Mouse (Mus musculus): Measurements from ENCODE around the gene Selenoh.

Gene Selenoh

GRCm38 (mm10) chr2:84669828-84670568 is 572 bp downstream of the Selenoh start:
- DNase-seq: peak in 1 of 2 experiments; percentile 76

GRCm38 (mm10) chr2:84666081-84666480 is 4.5 kb downstream of the Selenoh start:
- DNase-seq: peak in 1 of 2 experiments; percentile 44

- peak; percentile 58 to 70 for DNase-seq
Observed at GRCm38 (mm10) chr2:84662866-84663265, 7.7 kb downstream of the Selenoh start.

- DNase-seq: peak in 1 of 2 experiments; percentile 44
Observed at GRCm38 (mm10) chr2:84660253-84660652, 10.3 kb downstream of the Selenoh start.

- no peak for DNase-seq
Observed at GRCm38 (mm10) chr2:84658806-84659205, 11.8 kb downstream of the Selenoh start, which contains the start of gene Btbd18. Gene Btbd18, plus strand, starts transcription at chr2:84659079.

- no peak for DNase-seq
Observed at GRCm38 (mm10) chr2:84655864-84656263, 14.7 kb downstream of the Selenoh start.

- no peak for DNase-seq
Observed at GRCm38 (mm10) chr2:84653354-84653753, 17.2 kb downstream of the Selenoh start.

GRCm38 (mm10) chr2:84650464-84651195 is 19.9 kb downstream of the Selenoh start, which contains the start of gene Ctnnd1:
Gene Ctnnd1, minus strand, starts transcription at chr2:84650765.
- DNase-seq: peak; percentile 82 to 89

- DNase-seq: peak; percentile 34 to 52
Observed at GRCm38 (mm10) chr2:84649674-84650073, 20.9 kb downstream of the Selenoh start.

- DNase-seq: peak in 1 of 2 experiments; percentile 22
Observed at GRCm38 (mm10) chr2:84648369-84648768, 22.2 kb downstream of the Selenoh start.

GRCm38 (mm10) chr2:84647051-84647568 is 23.5 kb downstream of the Selenoh start:
- no peak for DNase-seq

- DNase-seq: no peak
Observed at GRCm38 (mm10) chr2:84646138-84646537, 24.4 kb downstream of the Selenoh start.

GRCm38 (mm10) chr2:84640833-84641232 is 29.7 kb downstream of the Selenoh start:
- no peak for DNase-seq

GRCm38 (mm10) chr2:84638428-84639220 is 31.9 kb downstream of the Selenoh start:
- DNase-seq: no peak

GRCm38 (mm10) chr2:84637452-84638165 is 33.0 kb downstream of the Selenoh start:
- DNase-seq: peak; percentile 47 to 56

GRCm38 (mm10) chr2:84636231-84636741 is 34.3 kb downstream of the Selenoh start:
- peak; percentile 45 to 68 for DNase-seq

- peak; percentile 93 to 95 for DNase-seq
Observed at GRCm38 (mm10) chr2:84635611-84636010, 35.0 kb downstream of the Selenoh start.

GRCm38 (mm10) chr2:84634934-84635482 is 35.6 kb downstream of the Selenoh start:
- peak in 1 of 2 experiments; percentile 47 for DNase-seq

- no peak for DNase-seq
Observed at GRCm38 (mm10) chr2:84634006-84634405, 36.6 kb downstream of the Selenoh start.

- DNase-seq: peak; percentile 27 to 45
Observed at GRCm38 (mm10) chr2:84632999-84633398, 37.6 kb downstream of the Selenoh start.

GRCm38 (mm10) chr2:84632001-84632400 is 38.6 kb downstream of the Selenoh start:
- no peak for DNase-seq
